In genomic region chr1:36840959-36841358, GRCm38 (mm10) we compare ENCODE assay signal across 16 mouse cellular contexts.
"Had no signal": no experiment of that assay in that cellular context is flagged by ENCODE, and none has a peak within 500 bp of the region (broad histone marks: within the 10 kb centered on the region; RNA-seq: fewer than 3 reads in every experiment).

No protein-coding gene starts in this region.

- H3K4me3 ChIP-seq: neural tube, embryonic 13.5 days; neural tube, embryonic 15.5 days; stomach, embryonic 15.5 days had no signal

- H3K27ac ChIP-seq: neural tube, embryonic 13.5 days; neural tube, embryonic 15.5 days; stomach, embryonic 15.5 days; stomach, postnatal 0 days had no signal

- H3K4me1 ChIP-seq: stomach, embryonic 15.5 days had no signal

- H3K9ac ChIP-seq: neural tube, embryonic 13.5 days; neural tube, embryonic 15.5 days; stomach, embryonic 15.5 days had no signal

- H3K9me3 ChIP-seq: neural tube, embryonic 13.5 days; neural tube, embryonic 15.5 days; stomach, embryonic 15.5 days had no signal

- H3K27me3 ChIP-seq: neural tube, embryonic 13.5 days; neural tube, embryonic 15.5 days; stomach, embryonic 15.5 days had no signal

- DNase-seq: retina, postnatal 1 day; right cerebral cortex, adult 18-20 months; right cerebral cortex, postnatal 14 days; right cerebral cortex, postnatal 25 days; right cerebral cortex, postnatal 4 days; spleen, adult 18-20 months; thymus, adult 18-20 months; thymus, adult 2 months; thymus, postnatal 14 days; thymus, postnatal 25 days; thymus, postnatal 36 days; thymus, postnatal 4 days had no signal

- H3K4me2 ChIP-seq: neural tube, embryonic 13.5 days; neural tube, embryonic 15.5 days; stomach, embryonic 15.5 days had no signal
